Mouse (Mus musculus) olfactory bulb, adult 2 months (tissue): ENCODE data around the gene Megf11.

Experiments
- CTCF ChIP-seq: fragments of 200-500 bp; IDR thresholded peaks from 2 replicates; pipeline ENCODE4 v1.5.1; 2012; ENCODE audit warnings: low read depth, mild to moderate bottlenecking, low read length, moderate library complexity; ENCODE audit not compliant: insufficient read depth
- POLR2A ChIP-seq: fragments of 200-500 bp; IDR thresholded peaks from 2 replicates; pipeline ENCODE4 v1.6.1; 2012; ENCODE audit warnings: mild to moderate bottlenecking, low read depth, low read length, moderate library complexity; ENCODE audit not compliant: insufficient read depth

DNA sequence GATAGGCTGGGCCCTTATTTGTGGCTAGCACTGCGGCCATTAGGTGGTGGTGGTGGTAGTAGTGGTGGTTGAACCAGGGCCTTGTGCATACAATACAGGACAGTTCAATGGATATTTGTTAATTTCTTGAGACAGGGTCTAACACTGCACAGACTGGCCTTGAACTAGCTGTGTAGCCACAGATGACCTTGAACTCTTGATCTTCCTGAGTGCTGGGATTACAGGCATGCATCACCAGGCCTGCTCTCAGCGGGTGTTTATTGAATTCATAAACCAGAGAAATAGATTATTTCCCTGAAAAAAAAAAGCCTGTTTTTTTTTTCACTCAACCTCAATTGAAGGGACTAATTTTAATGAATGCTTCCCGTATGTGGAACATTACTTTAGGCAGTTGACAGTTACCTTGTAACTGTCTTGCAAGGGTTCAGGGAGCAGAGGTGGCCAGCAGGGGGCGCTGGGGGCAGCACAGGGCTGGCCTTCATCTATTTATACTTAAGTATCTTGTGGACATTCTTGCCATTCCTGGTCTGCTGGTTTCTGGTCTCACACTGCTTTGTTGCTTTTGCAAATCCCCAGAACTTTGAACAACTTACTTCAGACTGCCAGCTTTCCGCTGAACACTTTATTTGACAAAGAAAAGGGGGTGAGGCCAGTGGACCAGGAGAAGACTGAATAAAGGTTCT is 8.6 kb downstream of the Megf11 start:
- TF ChIP-seq CTCF: peak; percentile 55; the same call in 1 of the 2 replicates
- TF ChIP-seq POLR2A: no peak
